Mouse (Mus musculus) liver (tissue): ENCODE results near the gene Ddn.

Experiments
- DNase-seq: peaks from one replicate; pipeline ENCODE4 v3.0.0-alpha.2; 2020; ENCODE audit warnings: mixed read lengths

Gene Ddn

GRCm38 (mm10) chr15:98809390-98809789, at the start of gene Ddn:
Gene Ddn, minus strand, starts transcription at chr15:98809490.
- DNase-seq, result no peak

GRCm38 (mm10) chr15:98854214-98854613, 44.9 kb upstream of the Ddn start:
- DNase-seq, result no peak

- no peak for DNase-seq
Observed at GRCm38 (mm10) chr15:98853161-98853937, 44.1 kb upstream of the Ddn start.

GRCm38 (mm10) chr15:98852733-98853132, 43.4 kb upstream of the Ddn start:
- DNase-seq, result no peak

- DNase-seq, result no peak
Observed at GRCm38 (mm10) chr15:98852071-98852470, 42.8 kb upstream of the Ddn start.

GRCm38 (mm10) chr15:98851229-98851818, 42.0 kb upstream of the Ddn start:
- DNase-seq, result no peak

GRCm38 (mm10) chr15:98850668-98851067, 41.4 kb upstream of the Ddn start:
- DNase-seq, result no peak

- no peak for DNase-seq
Observed at GRCm38 (mm10) chr15:98849956-98850600, 40.8 kb upstream of the Ddn start.

- no peak for DNase-seq
Observed at GRCm38 (mm10) chr15:98849165-98849564, 39.9 kb upstream of the Ddn start.

GRCm38 (mm10) chr15:98846140-98846539, 36.9 kb upstream of the Ddn start:
- DNase-seq, result no peak

GRCm38 (mm10) chr15:98845149-98845548, 35.9 kb upstream of the Ddn start:
- DNase-seq, result no peak

- no peak for DNase-seq
Observed at GRCm38 (mm10) chr15:98843595-98844223, 34.4 kb upstream of the Ddn start.

- DNase-seq, result no peak
Observed at GRCm38 (mm10) chr15:98839671-98840585, 30.6 kb upstream of the Ddn start.

GRCm38 (mm10) chr15:98839161-98839560, 29.9 kb upstream of the Ddn start:
- DNase-seq, result no peak

- DNase-seq, result no peak
Observed at GRCm38 (mm10) chr15:98837743-98838103, 28.4 kb upstream of the Ddn start.

GRCm38 (mm10) chr15:98837006-98837742, 27.9 kb upstream of the Ddn start:
- peak; percentile 82 for DNase-seq

GRCm38 (mm10) chr15:98835291-98835690, 26.0 kb upstream of the Ddn start:
- no peak for DNase-seq

GRCm38 (mm10) chr15:98834059-98834458, 24.8 kb upstream of the Ddn start:
- DNase-seq, result no peak

- DNase-seq, result no peak
Observed at GRCm38 (mm10) chr15:98833281-98833680, 24.0 kb upstream of the Ddn start.

- peak; percentile 77 for DNase-seq
Observed at GRCm38 (mm10) chr15:98832161-98833058, 23.1 kb upstream of the Ddn start.

- no peak for DNase-seq
Observed at GRCm38 (mm10) chr15:98831684-98832035, 22.4 kb upstream of the Ddn start.
